Mouse (Mus musculus): ENCODE data around the gene Tmcc2. TPM values are rescaled to one million over a fixed set of nuclear protein-coding genes. Genes with fewer than 3 reads are reported as not detected.

The Tmcc2 gene
- polyA plus RNA-seq, 1 experiment: 35.2 TPM

DNA sequence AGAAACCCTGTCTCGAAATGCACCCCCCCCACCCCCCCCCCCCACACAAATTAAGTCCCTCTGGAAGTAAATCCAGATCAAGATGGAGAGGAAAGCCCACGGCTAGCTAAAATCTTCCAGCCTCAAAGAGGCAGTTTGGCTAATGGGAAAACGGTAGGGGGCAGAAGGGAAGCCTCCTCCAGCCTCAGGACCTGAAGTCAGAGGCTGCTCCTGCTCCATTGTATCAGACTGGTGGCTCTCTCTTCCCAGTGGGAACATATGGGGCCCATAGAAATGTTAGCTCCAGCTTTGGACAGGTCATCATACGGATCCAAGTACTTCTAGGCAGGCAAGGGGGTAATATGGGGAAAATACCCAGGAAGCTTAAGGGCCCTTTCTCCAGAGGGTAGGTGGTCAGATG is 25.4 kb downstream of the Tmcc2 start:
- TF ChIP-seq SRF (IDR thresholded peaks at IDR 0.05; ENCODE audit: control insufficient read depth, insufficient read length, low read depth) (no peak), CEBPB (IDR thresholded peaks at IDR 0.05; ENCODE audit: insufficient read depth, poor library complexity, severe bottlenecking) (no peak), POLR2AphosphoS2 (IDR thresholded peaks at IDR 0.05; ENCODE audit: insufficient read length, low read depth) (no peak), MYOG (IDR thresholded peaks at IDR 0.05; ENCODE audit: control insufficient read depth in 1 of 3, insufficient read depth in 1 of 3, insufficient read length in 2 of 3, low read depth in 2 of 3) (no peak), REST (IDR thresholded peaks at IDR 0.05; ENCODE audit: insufficient read depth, insufficient read length) (no peak), E2F4 (IDR thresholded peaks at IDR 0.05; ENCODE audit: insufficient read depth) (no peak), POLR2A (IDR thresholded peaks at IDR 0.05; ENCODE audit: insufficient read length, low read depth) (no peak), MAX (IDR thresholded peaks at IDR 0.05; ENCODE audit: low read depth) (no peak), USF1 (IDR thresholded peaks at IDR 0.05; ENCODE audit: low read depth) (no peak), TCF12 (IDR thresholded peaks at IDR 0.05; ENCODE audit: insufficient read depth, poor library complexity, severe bottlenecking) (no peak), MYOD1 (IDR thresholded peaks at IDR 0.05; ENCODE audit: control insufficient read depth in 1 of 3, insufficient read length in 2 of 3, low read depth in 2 of 3) (no peak), TCF3 (IDR thresholded peaks at IDR 0.05; ENCODE audit: insufficient read length, low read depth) (no peak)
- Histone ChIP-seq H3K27me3 (ENCODE audit: control insufficient read depth, insufficient read depth, insufficient read length) (no peaks in the 10 kb centered on the region), H3ac (ENCODE audit: control insufficient read depth, insufficient read length) (no peak overlapping the region), H3K4me2 (ENCODE audit: low read depth) (no peak overlapping the region), H3K79me2 (ENCODE audit: control insufficient read depth, insufficient read depth) (no peaks in the 10 kb centered on the region), H3K36me3 (ENCODE audit: control insufficient read depth, insufficient read depth) (peaks cover 11% of the 10 kb centered on the region), H3K4me3 (no peak overlapping the region)

DNA sequence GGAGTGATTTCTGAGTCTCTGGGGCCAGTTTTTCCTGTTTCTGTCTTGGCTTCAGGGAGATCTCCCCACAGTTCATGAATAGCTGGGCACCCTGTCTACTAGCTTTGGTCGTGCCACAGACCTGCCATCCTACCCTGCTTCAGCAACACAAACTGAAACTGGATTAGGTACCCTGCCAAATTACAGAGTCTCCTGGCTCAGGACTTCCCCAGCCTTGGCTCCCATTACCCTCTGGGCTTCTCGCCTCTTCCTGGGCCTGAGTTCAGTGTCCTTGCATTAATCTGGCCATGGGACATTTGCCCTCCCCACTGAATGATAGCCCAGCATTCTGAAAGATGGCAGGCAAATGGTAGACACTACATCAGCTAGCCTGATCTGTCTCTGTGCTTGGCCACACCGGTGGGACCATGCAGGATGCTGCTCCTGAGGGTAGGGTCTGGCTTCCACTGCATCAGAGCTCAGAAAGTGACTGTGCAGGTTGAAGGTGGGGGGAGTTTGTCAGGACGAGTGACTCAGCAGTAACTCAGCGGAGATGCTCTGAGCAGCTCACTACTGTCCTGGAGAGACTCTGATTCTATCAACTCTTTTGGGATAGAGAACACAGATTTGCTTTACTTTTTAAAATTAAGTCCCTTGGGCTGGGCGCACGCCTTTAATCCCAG is 26.1 kb downstream of the Tmcc2 start:
- H3K79me2 ChIP-seq (ENCODE audit: control insufficient read depth, insufficient read depth): no peaks in the 10 kb centered on the region
- H3K4me3 ChIP-seq: no peak overlapping the region
- no peak for TF ChIP-seq SRF (IDR thresholded peaks at IDR 0.05; ENCODE audit: control insufficient read depth, insufficient read length, low read depth)
- no peak for TF ChIP-seq MAX (IDR thresholded peaks at IDR 0.05; ENCODE audit: low read depth)
- no peak for TF ChIP-seq TCF12 (IDR thresholded peaks at IDR 0.05; ENCODE audit: insufficient read depth, poor library complexity, severe bottlenecking)
- no peak for TF ChIP-seq MYOG (IDR thresholded peaks at IDR 0.05; ENCODE audit: control insufficient read depth in 1 of 3, insufficient read depth in 1 of 3, insufficient read length in 2 of 3, low read depth in 2 of 3)
- no peak for TF ChIP-seq MYOD1 (IDR thresholded peaks at IDR 0.05; ENCODE audit: control insufficient read depth in 1 of 3, insufficient read length in 2 of 3, low read depth in 2 of 3)
- TF ChIP-seq E2F4 (IDR thresholded peaks at IDR 0.05; ENCODE audit: insufficient read depth): no peak
- TF ChIP-seq CEBPB (IDR thresholded peaks at IDR 0.05; ENCODE audit: insufficient read depth, poor library complexity, severe bottlenecking): no peak
- TF ChIP-seq POLR2AphosphoS2 (IDR thresholded peaks at IDR 0.05; ENCODE audit: insufficient read length, low read depth): no peak
- no peak for TF ChIP-seq USF1 (IDR thresholded peaks at IDR 0.05; ENCODE audit: low read depth)
- no peak for TF ChIP-seq POLR2A (IDR thresholded peaks at IDR 0.05; ENCODE audit: insufficient read length, low read depth)
- TF ChIP-seq REST (IDR thresholded peaks at IDR 0.05; ENCODE audit: insufficient read depth, insufficient read length): no peak
- TF ChIP-seq TCF3 (IDR thresholded peaks at IDR 0.05; ENCODE audit: insufficient read length, low read depth): no peak
- no peak overlapping the region for H3K4me2 ChIP-seq (ENCODE audit: low read depth)
- H3K36me3 ChIP-seq (ENCODE audit: control insufficient read depth, insufficient read depth): peaks cover 11% of the 10 kb centered on the region
- H3K27me3 ChIP-seq (ENCODE audit: control insufficient read depth, insufficient read depth, insufficient read length): no peaks in the 10 kb centered on the region
- no peak overlapping the region for H3ac ChIP-seq (ENCODE audit: control insufficient read depth, insufficient read length)

DNA sequence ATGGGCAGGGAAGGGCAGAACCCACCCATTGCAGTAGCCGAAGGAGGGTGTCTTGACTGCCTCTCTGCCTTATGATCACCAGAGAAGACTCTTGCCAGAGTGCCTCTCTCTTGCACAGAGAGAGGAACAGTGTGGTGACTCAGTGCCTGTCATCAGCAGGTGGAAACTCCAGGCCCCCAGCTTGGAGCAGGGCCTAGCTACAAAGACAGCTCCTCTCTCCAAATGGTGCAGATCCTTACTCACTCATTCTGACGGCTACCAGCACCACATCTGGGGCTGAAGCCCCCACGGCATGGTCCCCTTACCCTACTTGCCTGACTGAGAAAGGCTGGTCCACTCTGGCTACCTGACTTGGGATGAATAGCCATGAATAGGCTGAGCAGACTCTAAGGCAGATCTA is 26.7 kb downstream of the Tmcc2 start:
- no peaks in the 10 kb centered on the region for H3K27me3 ChIP-seq (ENCODE audit: control insufficient read depth, insufficient read depth, insufficient read length)
- H3K36me3 ChIP-seq (ENCODE audit: control insufficient read depth, insufficient read depth): peaks cover 11% of the 10 kb centered on the region
- no peak overlapping the region for H3ac ChIP-seq (ENCODE audit: control insufficient read depth, insufficient read length)
- H3K79me2 ChIP-seq (ENCODE audit: control insufficient read depth, insufficient read depth): no peaks in the 10 kb centered on the region
- H3K4me3 ChIP-seq: no peak overlapping the region
- TF ChIP-seq MYOG (IDR thresholded peaks at IDR 0.05; ENCODE audit: control insufficient read depth in 1 of 3, insufficient read depth in 1 of 3, insufficient read length in 2 of 3, low read depth in 2 of 3) (peak in 1 of 3 experiments; percentile 28), MYOD1 (IDR thresholded peaks at IDR 0.05; ENCODE audit: control insufficient read depth in 1 of 3, insufficient read length in 2 of 3, low read depth in 2 of 3) (peak in 1 of 3 experiments; percentile 43), E2F4 (IDR thresholded peaks at IDR 0.05; ENCODE audit: insufficient read depth) (no peak)
- H3K4me2 ChIP-seq (ENCODE audit: low read depth): no peak overlapping the region

DNA sequence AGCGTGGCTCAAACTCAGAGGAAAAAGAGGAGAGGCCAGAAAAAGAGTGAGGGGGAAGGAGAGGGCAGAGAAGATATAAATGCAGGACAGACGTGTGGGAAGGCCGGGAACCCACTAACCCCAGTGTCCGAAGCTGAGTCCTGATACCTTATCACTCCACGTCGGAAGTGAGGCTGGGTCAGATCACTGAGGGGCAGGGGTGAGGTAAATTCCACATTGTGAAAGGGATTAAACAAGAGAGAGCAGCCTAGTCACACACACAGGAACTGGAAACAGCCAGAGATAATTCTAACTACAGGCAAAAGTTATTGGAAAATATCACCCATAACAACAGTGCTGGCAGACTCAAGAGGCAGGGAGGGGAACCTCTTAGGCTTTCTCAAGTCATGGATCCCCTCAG is 29.1 kb downstream of the Tmcc2 start:
- H3K36me3 ChIP-seq (ENCODE audit: control insufficient read depth, insufficient read depth): peaks cover 11% of the 10 kb centered on the region
- no peak overlapping the region for H3K4me3 ChIP-seq
- TF ChIP-seq USF1 (IDR thresholded peaks at IDR 0.05; ENCODE audit: low read depth) (no peak), TCF12 (IDR thresholded peaks at IDR 0.05; ENCODE audit: insufficient read depth, poor library complexity, severe bottlenecking) (no peak), TCF3 (IDR thresholded peaks at IDR 0.05; ENCODE audit: insufficient read length, low read depth) (no peak)

DNA sequence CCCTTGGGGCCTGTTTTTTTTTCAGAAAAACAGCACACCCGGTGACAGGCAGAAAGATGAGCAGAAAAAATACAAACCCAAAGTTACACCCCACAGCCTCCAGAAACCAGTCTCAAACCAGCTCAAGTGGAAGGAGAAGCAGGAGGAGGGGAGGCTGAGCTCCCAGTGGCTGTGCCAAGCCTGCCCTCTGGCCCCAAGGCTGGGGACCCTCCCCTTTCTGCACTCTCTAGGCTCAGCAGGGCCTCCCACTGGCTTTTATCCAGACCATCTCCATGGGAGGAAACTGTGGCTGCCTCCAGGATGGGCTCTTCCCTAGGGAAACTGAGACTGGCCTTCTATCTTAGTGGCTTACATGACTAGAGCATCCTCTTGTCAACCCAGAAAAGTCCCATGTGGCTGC is 34.2 kb downstream of the Tmcc2 start:
- no peak for TF ChIP-seq MAX (IDR thresholded peaks at IDR 0.05; ENCODE audit: low read depth)
- no peak for TF ChIP-seq POLR2A (IDR thresholded peaks at IDR 0.05; ENCODE audit: insufficient read length, low read depth)
- TF ChIP-seq MYOG (IDR thresholded peaks at IDR 0.05; ENCODE audit: control insufficient read depth in 1 of 3, insufficient read depth in 1 of 3, insufficient read length in 2 of 3, low read depth in 2 of 3): no peak
- TF ChIP-seq REST (IDR thresholded peaks at IDR 0.05; ENCODE audit: insufficient read depth, insufficient read length): no peak
- no peak for TF ChIP-seq USF1 (IDR thresholded peaks at IDR 0.05; ENCODE audit: low read depth)
- no peak for TF ChIP-seq MYOD1 (IDR thresholded peaks at IDR 0.05; ENCODE audit: control insufficient read depth in 1 of 3, insufficient read length in 2 of 3, low read depth in 2 of 3)
- TF ChIP-seq POLR2AphosphoS2 (IDR thresholded peaks at IDR 0.05; ENCODE audit: insufficient read length, low read depth): no peak
- no peak for TF ChIP-seq TCF12 (IDR thresholded peaks at IDR 0.05; ENCODE audit: insufficient read depth, poor library complexity, severe bottlenecking)
- no peak for TF ChIP-seq E2F4 (IDR thresholded peaks at IDR 0.05; ENCODE audit: insufficient read depth)
- TF ChIP-seq TCF3 (IDR thresholded peaks at IDR 0.05; ENCODE audit: insufficient read length, low read depth): no peak
- no peak for TF ChIP-seq CEBPB (IDR thresholded peaks at IDR 0.05; ENCODE audit: insufficient read depth, poor library complexity, severe bottlenecking)
- no peak for TF ChIP-seq SRF (IDR thresholded peaks at IDR 0.05; ENCODE audit: control insufficient read depth, insufficient read length, low read depth)
- H3K36me3 ChIP-seq (ENCODE audit: control insufficient read depth, insufficient read depth): peaks cover 5% of the 10 kb centered on the region
- no peak overlapping the region for H3K4me3 ChIP-seq
- no peaks in the 10 kb centered on the region for H3K79me2 ChIP-seq (ENCODE audit: control insufficient read depth, insufficient read depth)
- no peaks in the 10 kb centered on the region for H3K27me3 ChIP-seq (ENCODE audit: control insufficient read depth, insufficient read depth, insufficient read length)
- no peak overlapping the region for H3ac ChIP-seq (ENCODE audit: control insufficient read depth, insufficient read length)
- no peak overlapping the region for H3K4me2 ChIP-seq (ENCODE audit: low read depth)

More for the DNA sequence above, 29.1 kb downstream of the Tmcc2 start:
- Histone ChIP-seq H3K4me2 (ENCODE audit: low read depth) (no peak overlapping the region), H3ac (ENCODE audit: control insufficient read depth, insufficient read length) (no peak overlapping the region), H3K27me3 (ENCODE audit: control insufficient read depth, insufficient read depth, insufficient read length) (no peaks in the 10 kb centered on the region), H3K79me2 (ENCODE audit: control insufficient read depth, insufficient read depth) (no peaks in the 10 kb centered on the region)
